Mouse (Mus musculus) 3T3-L1 (cell line): ENCODE data around the gene Adamtsl1.
A peak's percentile ranks its signal among the peaks of the same experiment; 100 is the strongest.

ENCODE experiments used
- DNase-seq: peaks from one replicate; pipeline ENCODE4 v3.0.0-alpha.2; 2015; ENCODE audit warnings: low read depth, low spot score

Adamtsl1 gene

GRCm38 (mm10) chr4:86310806-86311730 is 797.1 kb downstream of the Adamtsl1 start:
- DNase-seq: no peak

- no peak for DNase-seq
Measured at GRCm38 (mm10) chr4:86312366-86312765, 798.4 kb downstream of the Adamtsl1 start.

- no peak for DNase-seq
Measured at GRCm38 (mm10) chr4:86314442-86314841, 800.5 kb downstream of the Adamtsl1 start.

DNA sequence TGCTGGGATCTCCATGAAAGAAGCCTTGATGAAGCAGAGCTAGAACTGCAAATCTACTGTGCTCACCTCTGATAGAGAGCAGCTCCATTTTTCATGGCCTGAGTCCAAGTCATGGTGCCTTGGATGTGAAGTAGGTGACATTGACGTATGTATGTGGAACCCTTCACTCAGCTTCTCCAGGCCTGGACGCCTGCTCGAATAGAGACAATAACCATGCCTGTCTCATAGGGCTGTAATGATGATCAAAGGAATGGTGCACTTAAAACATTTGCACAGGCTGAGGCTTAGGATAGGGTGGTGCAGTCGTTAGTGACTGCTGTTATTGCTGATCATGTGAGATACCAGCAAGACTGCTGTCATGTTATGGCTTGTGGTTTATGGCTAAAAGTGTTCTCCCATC is 801.1 kb downstream of the Adamtsl1 start:
- DNase-seq: no peak

DNA sequence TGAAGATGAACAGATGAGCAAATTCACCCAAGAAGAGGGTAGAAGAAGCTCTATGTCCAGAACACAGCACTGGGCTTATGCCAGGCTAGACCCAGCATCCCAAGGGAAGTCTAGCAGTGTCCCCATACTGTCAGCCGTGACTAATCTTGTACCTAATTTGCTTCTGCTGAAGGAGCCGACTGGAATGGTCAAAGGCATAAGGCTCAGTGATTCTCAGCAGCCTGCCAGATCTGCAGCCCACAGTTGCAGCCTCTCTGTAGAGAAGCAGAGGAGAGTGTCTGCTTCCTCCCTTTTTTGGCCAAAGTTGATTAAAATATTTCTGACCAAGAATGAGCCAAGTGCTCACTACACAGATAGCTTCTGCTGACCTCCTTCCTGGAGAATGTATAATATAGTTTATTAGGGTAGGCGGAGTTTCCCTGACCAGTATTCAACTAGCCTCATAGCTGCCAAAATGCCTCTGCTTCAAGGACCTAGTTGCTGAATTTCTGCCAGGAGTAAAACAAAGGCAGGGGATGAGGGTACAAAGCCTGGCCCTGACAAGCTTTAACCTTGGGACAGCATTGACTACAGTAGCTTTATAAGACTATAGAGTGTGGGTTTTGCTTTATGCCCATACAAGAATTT is 804.1 kb downstream of the Adamtsl1 start:
- DNase-seq: no peak

- no peak for DNase-seq
Measured at GRCm38 (mm10) chr4:86325411-86325810, 811.4 kb downstream of the Adamtsl1 start.

GRCm38 (mm10) chr4:86326003-86326402 is 812.0 kb downstream of the Adamtsl1 start:
- DNase-seq: no peak

GRCm38 (mm10) chr4:86326638-86327037 is 812.7 kb downstream of the Adamtsl1 start:
- DNase-seq: peak; percentile 6

GRCm38 (mm10) chr4:86329481-86329880 is 815.5 kb downstream of the Adamtsl1 start:
- DNase-seq: no peak

DNA sequence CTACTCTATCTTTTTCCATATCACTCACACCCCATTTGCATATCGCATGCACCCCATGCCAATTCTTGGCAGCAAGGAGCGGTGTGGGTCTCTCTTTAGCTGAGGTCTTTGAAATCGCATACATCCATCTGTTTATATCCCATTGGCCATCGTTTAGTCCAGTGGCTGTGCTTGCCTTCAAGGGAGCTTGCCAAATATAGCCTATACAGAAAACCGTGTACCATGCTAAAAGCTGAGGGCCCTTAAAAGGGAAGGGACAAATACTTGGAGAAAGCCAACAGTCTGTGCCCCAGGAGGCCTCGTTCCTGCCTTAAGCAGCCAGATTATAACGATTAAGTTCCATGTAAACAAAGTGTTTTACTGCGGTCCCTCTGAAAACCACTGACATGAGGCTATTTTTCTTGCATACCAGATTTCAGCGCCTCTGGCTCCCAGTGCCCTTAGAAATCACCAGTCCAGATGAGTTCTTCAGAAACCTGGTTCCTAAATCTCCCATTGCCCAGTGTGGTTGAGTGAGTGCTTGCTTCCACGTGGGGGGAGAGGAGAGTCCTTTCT is 822.0 kb downstream of the Adamtsl1 start:
- DNase-seq: peak; percentile 3

GRCm38 (mm10) chr4:86337216-86337765 is 823.3 kb downstream of the Adamtsl1 start:
- DNase-seq: no peak

GRCm38 (mm10) chr4:86349341-86349740 is 835.4 kb downstream of the Adamtsl1 start:
- no peak for DNase-seq

- DNase-seq: no peak
Measured at GRCm38 (mm10) chr4:86352121-86352520, 838.1 kb downstream of the Adamtsl1 start.

DNA sequence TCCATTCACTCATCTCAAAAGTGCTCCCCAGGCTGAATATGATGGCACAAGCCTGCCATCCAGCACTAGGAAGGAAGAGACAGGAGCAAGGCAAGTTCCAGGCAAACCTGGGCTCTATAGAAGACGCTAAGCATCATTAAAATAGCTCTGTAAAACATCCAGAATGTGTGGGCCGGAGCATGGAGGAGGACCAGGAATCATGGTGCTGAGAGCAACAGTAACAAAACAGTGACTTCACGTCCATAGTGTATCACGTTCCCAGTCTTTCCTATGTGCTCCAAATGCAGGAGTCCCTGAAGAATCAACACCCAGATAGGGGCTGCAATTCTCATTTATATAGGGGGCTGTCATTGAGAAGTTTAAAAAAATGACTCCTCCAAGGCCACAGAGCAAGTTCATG is 839.6 kb downstream of the Adamtsl1 start:
- no peak for DNase-seq

DNA sequence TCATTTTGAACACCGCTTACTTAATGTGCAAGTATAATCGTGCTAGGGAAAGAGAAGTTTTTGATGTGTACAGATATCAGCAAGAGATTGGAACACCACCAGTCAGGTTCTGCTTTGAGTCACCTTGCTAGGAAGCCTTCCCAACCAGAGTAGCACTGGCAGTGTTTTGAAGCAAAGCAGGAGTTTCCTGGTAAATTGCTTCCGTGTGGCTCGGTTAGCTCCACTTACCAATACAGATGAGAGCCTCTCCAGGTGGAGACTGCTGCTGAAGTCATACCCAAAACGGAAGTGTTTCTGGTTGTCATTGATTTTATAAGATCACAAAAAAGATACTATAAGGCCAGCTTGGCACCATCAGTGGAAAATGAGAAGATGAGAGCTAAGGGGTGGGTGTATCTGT is 845.4 kb downstream of the Adamtsl1 start:
- DNase-seq: no peak

DNA sequence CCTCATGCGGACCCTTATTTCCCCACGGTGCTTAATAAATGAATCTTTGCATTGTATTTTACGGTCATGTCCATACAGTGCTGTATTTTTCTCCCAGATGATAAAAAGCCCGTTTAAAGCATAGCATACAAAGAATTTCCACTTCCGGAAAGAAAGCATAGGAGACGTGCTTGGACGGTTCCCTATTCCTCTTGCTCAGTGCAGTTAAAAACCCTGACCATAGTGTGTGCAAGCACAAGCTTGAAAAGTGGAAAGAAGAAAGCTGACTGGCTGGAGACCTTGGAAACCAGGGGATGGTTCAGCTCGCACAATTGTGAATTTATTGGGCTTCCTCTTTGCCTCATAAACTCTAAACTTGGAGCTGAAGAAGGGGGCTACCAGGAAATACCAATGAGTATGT is 855.1 kb downstream of the Adamtsl1 start:
- no peak for DNase-seq

- DNase-seq: no peak
Measured at GRCm38 (mm10) chr4:86373166-86373565, 859.2 kb downstream of the Adamtsl1 start.

DNA sequence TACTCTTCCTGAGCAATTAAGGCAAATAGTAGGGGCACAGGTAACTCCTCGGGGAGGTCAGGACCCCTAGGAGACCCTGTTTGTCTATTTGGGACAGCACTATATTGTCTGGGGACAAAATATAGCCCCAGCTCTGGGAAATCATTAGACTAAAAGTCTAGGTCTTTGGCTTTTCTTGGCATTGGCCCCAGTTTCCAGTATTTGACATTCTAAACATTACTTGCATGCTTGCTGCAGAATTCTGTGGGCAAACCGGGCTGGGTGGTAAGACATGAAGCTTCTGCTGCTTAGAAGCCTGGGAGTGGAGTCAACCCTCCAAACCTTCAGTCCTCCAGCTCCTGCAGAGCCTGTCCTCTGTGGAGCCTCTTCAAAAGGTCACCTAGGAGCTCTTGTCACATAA is 869.2 kb downstream of the Adamtsl1 start:
- peak; percentile 12 for DNase-seq

DNA sequence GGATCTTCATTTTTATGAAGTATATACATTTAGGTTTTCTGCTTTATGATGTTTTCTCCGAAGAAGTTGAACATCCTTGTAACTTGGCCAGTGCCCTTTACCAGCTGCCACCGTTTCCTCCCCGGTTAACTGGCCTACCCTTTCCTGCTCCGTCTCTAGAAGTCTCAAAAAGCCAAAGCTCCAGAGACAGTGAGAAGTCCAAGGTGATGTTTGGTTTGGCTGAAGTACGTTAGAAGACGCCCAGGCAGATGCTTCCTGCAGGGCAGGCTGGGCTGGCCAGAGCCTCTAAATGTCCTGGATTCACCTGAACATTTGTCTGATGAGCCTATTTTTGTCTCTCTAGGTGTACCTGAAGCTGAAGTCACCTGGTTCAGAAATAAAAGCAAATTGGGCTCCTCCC is 871.1 kb downstream of the Adamtsl1 start:
- no peak for DNase-seq

DNA sequence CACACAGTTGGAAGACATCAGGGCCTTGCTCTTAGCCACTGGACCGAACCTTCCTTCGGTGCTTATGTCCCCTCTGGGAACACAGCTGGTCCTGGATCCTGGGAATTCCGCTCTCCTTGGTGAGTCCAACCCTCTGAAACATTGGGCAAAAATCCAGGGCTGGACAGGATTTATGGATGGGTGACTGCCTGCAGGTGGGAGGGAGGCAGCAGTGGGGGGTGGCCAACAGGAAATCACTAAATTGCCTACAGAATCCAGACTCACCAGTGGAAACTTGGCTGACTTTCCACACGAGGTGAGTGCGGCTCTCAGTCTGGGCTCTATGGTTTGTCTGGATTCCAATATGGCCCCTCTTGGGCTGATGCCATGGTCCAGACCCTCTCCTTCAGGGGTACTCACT is 874.5 kb downstream of the Adamtsl1 start:
- DNase-seq: no peak

- no peak for DNase-seq
Measured at GRCm38 (mm10) chr4:86391176-86391575, 877.2 kb downstream of the Adamtsl1 start.

GRCm38 (mm10) chr4:86395636-86396035 is 881.7 kb downstream of the Adamtsl1 start:
- no peak for DNase-seq
